Mouse (Mus musculus): ENCODE measurements at regions not wholly inside any gene's neighbourhood (a gene's known extent, or its start where the extent isn't known, plus 50 kb on each side); places are given as distances from the start of the nearest gene placed in this dataset.

- in situ Hi-C loops (cut with MboI, MseI): no loop called here
Measured at GRCm38 (mm10) chr2:71690277-71691161, 54.9 kb upstream of the Itga6 start.

DNA sequence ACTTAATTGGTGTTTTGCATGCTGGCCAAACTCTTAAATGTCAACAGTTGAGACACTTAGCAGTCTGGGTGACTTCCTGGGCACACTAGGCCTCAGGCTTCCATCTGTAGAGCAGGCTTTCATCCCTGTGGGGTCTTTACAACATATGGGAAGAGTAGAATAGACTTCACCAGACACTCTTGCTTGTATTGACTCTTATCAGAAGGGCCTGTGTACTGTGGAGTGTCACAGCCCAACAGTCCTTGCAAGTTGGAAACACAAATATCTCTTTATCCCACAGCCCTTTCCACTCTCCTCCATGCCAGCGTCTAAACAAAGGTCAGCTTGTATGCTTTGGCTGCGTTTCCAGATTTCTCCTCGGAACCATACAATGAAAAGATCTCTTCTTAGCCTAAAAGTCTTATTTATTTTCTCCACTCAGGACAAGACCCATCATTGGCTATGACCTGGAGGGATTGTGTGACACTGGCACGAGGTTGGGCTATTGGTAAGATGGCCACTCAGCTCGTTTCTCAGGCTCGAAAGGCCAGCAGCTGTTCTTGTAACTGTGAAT lies 50.6 kb upstream of the Itga6 start:
- in situ Hi-C loops (cut with MboI, MseI): no loop called here
